16 mouse cellular contexts compared by ENCODE assay signal in genomic region chr11:103285276-103285675, GRCm38 (mm10). TPM values are rescaled to one million over a fixed set of nuclear protein-coding genes. Genes with fewer than 3 reads are reported as not detected.
DNase-seq lines count a peak whose midpoint lies in the region; ATAC-seq lines count a peak whose summit lies in the region.
"Had no signal": no experiment of that assay in that cellular context is flagged by ENCODE, and none has a peak within 500 bp of the region (broad histone marks: within the 10 kb centered on the region; RNA-seq: fewer than 3 reads in every experiment).

No protein-coding gene starts in this region.

- DNase-seq in heart, postnatal 14 days = no peak
- DNase-seq in liver, embryonic 13.5 days = no peak
- DNase-seq in liver (no peak), adipocyte (ENCODE audit: low spot score) (no peak)
- DNase-seq: cerebellum, adult 11-12 months; cerebellum, postnatal 25 days; kidney, adult 18-20 months; right cerebral cortex, postnatal 14 days; thymus, postnatal 25 days had no signal

- no peaks in the 10 kb centered on the region for H3K27me3 ChIP-seq in heart, embryonic 12.5 days (replicated peaks)
- H3K27me3 ChIP-seq in liver, embryonic 13.5 days = no peaks in the 10 kb centered on the region
- H3K27me3 ChIP-seq in neural tube, embryonic 13.5 days = no peaks in the 10 kb centered on the region
- no peaks in the 10 kb centered on the region for H3K27me3 ChIP-seq in neural tube, embryonic 15.5 days (replicated peaks)
- H3K27me3 ChIP-seq: forebrain, embryonic 15.5 days; limb, embryonic 15.5 days; neural tube, embryonic 12.5 days had no signal

- no peak overlapping the region for H3K4me2 ChIP-seq in heart, embryonic 12.5 days
- no peak overlapping the region for H3K4me2 ChIP-seq in liver, embryonic 13.5 days
- no peak overlapping the region for H3K4me2 ChIP-seq in neural tube, embryonic 13.5 days
- H3K4me2 ChIP-seq in neural tube, embryonic 15.5 days = no peak overlapping the region
- H3K4me2 ChIP-seq: forebrain, embryonic 15.5 days; limb, embryonic 15.5 days; neural tube, embryonic 12.5 days had no signal

- intact Hi-C loops in heart, postnatal 14 days (cut with DNase I) = no loop called here

- no peak for ATAC-seq in heart, embryonic 12.5 days (ENCODE audit: insufficient number of reproducible peaks, low FRiP score)
- no peak for ATAC-seq in liver, embryonic 13.5 days (ENCODE audit: low read depth)
- ATAC-seq in neural tube, embryonic 13.5 days (ENCODE audit: low read depth) = no peak
- no peak for ATAC-seq in neural tube, embryonic 15.5 days (ENCODE audit: low FRiP score)
- ATAC-seq: forebrain, embryonic 15.5 days; hindbrain, embryonic 16.5 days had no signal

- peaks cover 14% of the 10 kb centered on the region for H3K4me1 ChIP-seq in heart, embryonic 12.5 days (replicated peaks)
- H3K4me1 ChIP-seq in liver, embryonic 13.5 days (replicated peaks) = peaks cover 18% of the 10 kb centered on the region
- H3K4me1 ChIP-seq in neural tube, embryonic 13.5 days (replicated peaks) = no peaks in the 10 kb centered on the region
- H3K4me1 ChIP-seq in neural tube, embryonic 15.5 days = no peaks in the 10 kb centered on the region
- H3K4me1 ChIP-seq: neural tube, embryonic 12.5 days had no signal

- H3K4me3 ChIP-seq in heart, embryonic 12.5 days = no peak overlapping the region
- H3K4me3 ChIP-seq in liver, embryonic 13.5 days (replicated peaks) = no peak overlapping the region
- no peak overlapping the region for H3K4me3 ChIP-seq in neural tube, embryonic 13.5 days
- no peak overlapping the region for H3K4me3 ChIP-seq in neural tube, embryonic 15.5 days (replicated peaks)
- H3K4me3 ChIP-seq: forebrain, embryonic 15.5 days; limb, embryonic 15.5 days; neural tube, embryonic 12.5 days had no signal

- 84% methylated on average over 10 of the region's 10 CpGs for WGBS in heart, embryonic 12.5 days
- WGBS in liver, embryonic 13.5 days (ENCODE audit: insufficient replicate concordance) = 76% methylated on average over 10 of the region's 10 CpGs
- WGBS in neural tube, embryonic 13.5 days = 84% methylated on average over 10 of the region's 10 CpGs
- 87% methylated on average over 10 of the region's 10 CpGs for WGBS in neural tube, embryonic 15.5 days

- H3K36me3 ChIP-seq in heart, embryonic 12.5 days = no peaks in the 10 kb centered on the region
- no peaks in the 10 kb centered on the region for H3K36me3 ChIP-seq in liver, embryonic 13.5 days
- H3K36me3 ChIP-seq in neural tube, embryonic 13.5 days = no peaks in the 10 kb centered on the region
- H3K36me3 ChIP-seq in neural tube, embryonic 15.5 days = no peaks in the 10 kb centered on the region
- H3K36me3 ChIP-seq: forebrain, embryonic 15.5 days; limb, embryonic 15.5 days; neural tube, embryonic 12.5 days had no signal

- H3K27ac ChIP-seq in heart, embryonic 12.5 days (ENCODE audit: poor library complexity, severe bottlenecking) = peak overlapping the region; percentile 36; the same call in 1 of the 2 replicates
- peak overlapping the region; percentile 37 for H3K27ac ChIP-seq in liver, embryonic 13.5 days
- H3K27ac ChIP-seq in neural tube, embryonic 13.5 days (replicated peaks) = no peak overlapping the region
- no peak overlapping the region for H3K27ac ChIP-seq in neural tube, embryonic 15.5 days (replicated peaks)
- H3K27ac ChIP-seq: forebrain, embryonic 15.5 days; limb, embryonic 15.5 days; neural tube, embryonic 12.5 days had no signal

- H3K9me3 ChIP-seq in heart, embryonic 12.5 days (replicated peaks) = no peaks in the 10 kb centered on the region
- H3K9me3 ChIP-seq in liver, embryonic 13.5 days (replicated peaks) = no peaks in the 10 kb centered on the region
- H3K9me3 ChIP-seq in neural tube, embryonic 13.5 days = no peaks in the 10 kb centered on the region
- no peaks in the 10 kb centered on the region for H3K9me3 ChIP-seq in neural tube, embryonic 15.5 days (replicated peaks)
- H3K9me3 ChIP-seq: forebrain, embryonic 15.5 days; limb, embryonic 15.5 days; neural tube, embryonic 12.5 days had no signal

- H3K9ac ChIP-seq in heart, embryonic 12.5 days = no peak overlapping the region
- H3K9ac ChIP-seq in liver, embryonic 13.5 days = no peak overlapping the region
- peak overlapping the region; percentile 26; the same call in 1 of the 2 replicates for H3K9ac ChIP-seq in neural tube, embryonic 13.5 days
- no peak overlapping the region for H3K9ac ChIP-seq in neural tube, embryonic 15.5 days (replicated peaks)
- H3K9ac ChIP-seq: forebrain, embryonic 15.5 days; limb, embryonic 15.5 days; neural tube, embryonic 12.5 days had no signal

RNA-seq across cellular contexts. Expression of gene Map3k14, which starts 18.0 kb away (rescaled TPM):
- 2.0 and 2.6 TPM in 2 replicates for polyA plus RNA-seq in heart, embryonic 12.5 days (2016; fragmentation: Nextera tagmentation; extraction: Ambion mirVana)
- total RNA-seq in heart, postnatal 14 days (2021) = 1 to 10 TPM; 3.5 to 4.0 TPM
- 0.42 and 0.50 TPM in 2 replicates for polyA plus RNA-seq in liver, embryonic 13.5 days (2015; fragmentation: Nextera tagmentation; extraction: Ambion mirVana)
- polyA plus RNA-seq in neural tube, embryonic 13.5 days (2015; fragmentation: Nextera tagmentation; extraction: Ambion mirVana) = 3.5 and 4.7 TPM in 2 replicates
- polyA plus RNA-seq in neural tube, embryonic 15.5 days (2015; fragmentation: Nextera tagmentation; extraction: Ambion mirVana) = 3.8 and 5.7 TPM in 2 replicates

Comparison
In these comparisons a context has a peak if more than half of its experiments do, and no peak if none do; other contexts are left out.
1. H3K27ac ChIP-seq: peak in heart, embryonic 12.5 days (single experiment) and liver, embryonic 13.5 days (single experiment); none in neural tube, embryonic 13.5 days (single experiment) and neural tube, embryonic 15.5 days (single experiment).